Mouse (Mus musculus) naive thymus-derived CD4-positive, alpha-beta T cell, adult 2 months (primary cell): ENCODE data around the gene Ptpn11.
"Not testable (repeated sequence)": the region's sequence is repeated elsewhere in the genome, so short reads cannot be mapped to it uniquely, and the experiment has no call there.

Experiments used
- DNase-seq: peaks from one replicate; pipeline ENCODE4 v3.0.0-alpha.2; 2011; ENCODE audit warnings: low read depth

The Ptpn11 gene

GRCm38 (mm10) chr5:121190836-121191583, at the start of gene Ptpn11:
Gene Ptpn11 (minus strand): TSS chr5:121191397.
- peak; percentile 89 for DNase-seq

GRCm38 (mm10) chr5:121239846-121240245, 48.6 kb upstream of the Ptpn11 start:
- no peak for DNase-seq

- DNase-seq = no peak
Observed at GRCm38 (mm10) chr5:121238208-121238607, 47.0 kb upstream of the Ptpn11 start.

DNA sequence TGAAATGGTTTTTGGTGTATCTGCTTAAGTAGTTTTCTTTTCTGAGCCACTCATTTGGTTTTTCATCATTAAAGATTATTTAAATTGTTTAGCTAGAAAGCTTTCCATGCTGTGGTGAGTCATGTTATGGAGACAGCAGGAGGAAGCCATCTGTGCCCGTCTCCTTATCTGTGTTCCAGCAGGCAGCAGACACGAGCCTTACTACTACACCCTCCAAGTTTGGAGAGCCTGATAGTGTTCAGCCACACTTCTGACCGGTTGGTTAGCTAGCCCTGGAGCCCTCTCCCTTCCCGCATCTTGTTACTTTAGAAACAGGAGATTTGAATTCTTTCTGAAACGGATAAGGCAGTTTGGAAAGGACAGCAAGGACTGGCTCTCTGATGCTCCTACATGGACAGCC, 45.0 kb upstream of the Ptpn11 start:
- DNase-seq = no peak

DNA sequence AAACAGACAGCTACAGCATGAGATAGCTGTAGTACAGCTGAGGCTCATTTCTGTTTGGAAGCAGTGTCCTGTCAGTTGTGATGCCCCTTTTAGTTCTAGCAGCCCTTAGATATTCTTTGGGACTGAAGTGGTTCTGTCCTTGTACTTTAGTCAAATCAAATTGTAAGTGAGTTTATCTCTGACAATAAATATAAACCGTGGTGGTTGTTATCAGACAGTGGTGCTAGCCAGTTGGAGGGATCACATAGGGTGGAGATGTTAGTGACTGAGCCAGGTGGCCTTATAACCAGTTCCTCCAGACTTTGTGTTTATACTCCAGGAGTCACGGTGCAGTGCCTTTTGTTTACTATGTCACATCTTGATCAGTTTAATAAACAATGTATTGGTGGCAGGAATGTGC, 42.5 kb upstream of the Ptpn11 start:
- DNase-seq = no peak

DNA sequence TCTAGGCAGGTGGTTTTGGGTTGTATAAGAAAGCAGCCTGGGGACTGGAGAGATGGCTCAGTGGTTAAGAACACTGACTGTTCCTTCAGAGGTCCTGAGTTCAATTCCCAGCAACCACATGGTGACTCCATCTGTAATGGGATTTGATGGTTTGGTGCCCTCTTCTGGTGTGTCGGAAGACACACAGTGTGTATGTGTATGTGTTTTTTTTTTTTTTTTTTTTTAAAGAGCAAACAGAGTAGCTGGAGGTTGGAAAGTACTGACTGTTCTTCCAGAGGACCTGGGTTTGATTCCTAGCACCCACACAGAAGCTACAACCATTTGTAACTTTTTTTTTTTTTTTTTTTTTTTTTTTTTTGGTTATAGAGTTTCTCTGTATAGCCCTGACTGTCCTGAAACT, 41.6 kb upstream of the Ptpn11 start:
- DNase-seq = no peak

GRCm38 (mm10) chr5:121230811-121231210, 39.6 kb upstream of the Ptpn11 start:
- no peak for DNase-seq

DNA sequence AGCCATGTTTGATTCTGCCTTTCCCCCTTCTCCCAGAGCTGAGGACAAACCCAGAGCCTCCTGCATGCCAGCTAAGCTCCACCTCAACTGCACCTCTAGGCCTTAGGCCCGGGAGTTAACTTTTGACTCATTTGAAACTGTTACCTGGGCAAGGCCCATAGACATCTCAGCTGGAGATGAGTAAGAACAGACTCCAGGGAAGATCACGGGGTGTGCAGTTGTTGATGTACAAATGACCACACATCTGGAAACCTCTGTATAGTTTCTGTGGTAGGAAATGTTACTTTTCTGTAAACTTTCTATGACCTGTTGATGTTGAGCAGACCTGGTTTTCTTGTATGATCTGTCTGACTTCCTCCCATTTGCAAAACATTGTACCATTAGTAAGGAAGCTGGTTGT, 38.0 kb upstream of the Ptpn11 start:
- no peak for DNase-seq

DNA sequence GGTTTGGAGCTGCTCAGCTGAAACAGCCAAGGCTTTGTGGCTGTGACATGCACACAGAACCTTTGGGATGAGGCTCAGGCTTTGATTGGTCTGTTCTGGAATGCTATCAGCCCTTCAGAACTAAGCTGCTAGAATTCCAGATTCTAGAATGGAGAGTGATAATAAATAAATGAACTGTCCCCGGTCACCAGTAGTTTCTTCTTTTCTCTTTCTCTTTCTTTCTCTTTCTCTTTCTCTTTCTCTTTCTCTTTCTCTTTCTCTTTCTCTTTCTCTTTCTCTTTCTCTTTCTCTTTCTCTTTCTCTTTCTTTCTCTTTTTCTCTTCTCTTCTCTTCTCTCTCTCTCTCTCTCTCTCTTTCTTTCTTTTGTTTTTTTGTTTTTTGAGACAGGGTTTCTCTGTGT, 36.1 kb upstream of the Ptpn11 start:
- DNase-seq = not testable (repeated sequence)

- no peak for DNase-seq
Observed at GRCm38 (mm10) chr5:121226845-121227244, 35.6 kb upstream of the Ptpn11 start.

GRCm38 (mm10) chr5:121226406-121226805, 35.2 kb upstream of the Ptpn11 start:
- DNase-seq = no peak

DNA sequence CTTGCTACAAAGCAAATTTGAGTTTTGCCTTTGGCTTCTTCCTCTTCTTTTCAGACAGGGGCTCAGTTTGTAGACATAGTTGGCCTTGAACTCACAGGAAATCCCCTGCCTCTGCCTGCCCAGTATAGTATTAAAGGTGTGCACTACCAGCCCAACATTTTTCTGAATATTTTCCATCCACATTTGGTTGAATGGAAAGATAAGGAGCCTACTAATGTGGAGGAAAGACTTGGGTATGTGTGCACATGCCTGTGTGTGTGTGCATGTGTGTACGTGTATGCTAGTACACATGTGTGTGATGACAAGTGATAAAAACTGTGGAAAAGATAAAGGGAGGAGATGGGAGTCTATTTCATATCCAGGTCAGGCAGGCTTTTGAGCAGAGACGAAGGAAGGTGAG, 34.7 kb upstream of the Ptpn11 start:
- no peak for DNase-seq

DNA sequence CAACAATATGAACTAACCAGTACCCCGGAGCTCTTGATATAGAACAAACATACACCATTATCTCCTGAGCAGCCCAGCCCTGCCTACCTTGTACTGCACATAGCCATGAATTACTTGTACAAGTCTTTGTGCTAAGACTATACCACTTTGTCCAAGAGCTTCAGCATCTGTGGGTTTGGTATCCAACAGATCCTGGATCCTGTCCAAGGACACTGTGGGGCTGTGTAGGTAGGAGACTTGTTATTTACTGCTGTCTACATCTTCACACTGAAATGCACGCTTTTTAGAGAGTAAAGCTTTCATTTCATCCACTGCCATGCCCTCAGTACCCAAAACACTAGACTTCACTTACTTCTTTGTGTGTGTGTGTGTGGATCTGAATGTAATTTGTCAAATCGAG, 33.7 kb upstream of the Ptpn11 start:
- DNase-seq = no peak

- not testable (repeated sequence) for DNase-seq
Observed at GRCm38 (mm10) chr5:121224020-121224419, 32.8 kb upstream of the Ptpn11 start.

DNA sequence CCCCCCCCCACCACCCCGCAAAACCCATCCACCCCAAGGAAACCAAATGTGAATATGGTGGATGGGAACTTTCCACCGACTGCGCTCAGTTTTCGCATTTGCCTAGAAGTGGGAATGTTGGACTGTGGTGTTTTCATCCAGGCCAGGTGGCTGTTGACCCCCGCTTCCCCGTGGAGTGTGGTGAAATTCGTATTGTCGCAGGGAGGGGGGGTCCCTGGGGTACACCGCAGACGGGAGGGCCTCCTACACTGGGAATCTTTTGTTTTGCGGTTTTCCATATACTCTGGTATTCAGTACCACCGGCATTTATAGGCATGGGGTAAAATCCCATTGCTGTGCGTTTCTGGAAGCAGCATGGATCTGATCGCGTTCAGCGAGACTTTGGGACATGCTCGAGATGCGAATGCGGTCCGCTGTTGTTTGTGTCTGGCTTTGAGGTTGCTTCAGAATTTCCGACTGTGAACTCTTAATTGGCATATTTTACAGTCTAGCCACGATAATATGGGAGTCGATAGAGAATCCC, 30.2 kb upstream of the Ptpn11 start:
- DNase-seq = no peak

DNA sequence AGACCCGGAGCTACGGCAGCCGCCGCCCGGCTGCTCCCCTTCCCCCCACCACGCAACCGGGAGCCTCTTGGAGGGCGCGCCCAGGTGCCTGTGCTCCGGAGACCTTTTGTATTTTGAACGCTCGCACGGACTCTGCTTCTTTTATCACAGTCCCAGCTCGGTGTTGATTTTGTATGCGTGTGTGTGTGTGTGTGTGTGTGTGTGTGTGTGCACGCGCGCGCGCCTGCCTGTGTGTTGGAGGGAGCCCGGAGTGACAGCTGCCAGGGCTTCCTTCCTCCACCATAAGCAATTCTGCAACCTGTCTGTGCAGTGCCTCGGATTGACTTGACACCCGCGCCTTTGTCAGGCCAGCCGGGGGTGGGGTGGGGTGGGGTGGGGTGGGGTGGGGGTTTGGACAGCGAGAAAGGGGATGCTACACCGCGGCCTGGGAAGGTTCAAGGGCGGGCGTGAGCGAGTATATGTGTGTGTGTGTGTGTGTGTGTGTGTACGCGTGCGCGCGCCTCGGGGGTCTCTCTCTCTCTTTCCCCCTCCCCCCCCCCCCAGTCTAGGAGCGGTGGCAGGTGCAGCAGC, 29.6 kb upstream of the Ptpn11 start:
- peak; percentile 68 for DNase-seq

DNA sequence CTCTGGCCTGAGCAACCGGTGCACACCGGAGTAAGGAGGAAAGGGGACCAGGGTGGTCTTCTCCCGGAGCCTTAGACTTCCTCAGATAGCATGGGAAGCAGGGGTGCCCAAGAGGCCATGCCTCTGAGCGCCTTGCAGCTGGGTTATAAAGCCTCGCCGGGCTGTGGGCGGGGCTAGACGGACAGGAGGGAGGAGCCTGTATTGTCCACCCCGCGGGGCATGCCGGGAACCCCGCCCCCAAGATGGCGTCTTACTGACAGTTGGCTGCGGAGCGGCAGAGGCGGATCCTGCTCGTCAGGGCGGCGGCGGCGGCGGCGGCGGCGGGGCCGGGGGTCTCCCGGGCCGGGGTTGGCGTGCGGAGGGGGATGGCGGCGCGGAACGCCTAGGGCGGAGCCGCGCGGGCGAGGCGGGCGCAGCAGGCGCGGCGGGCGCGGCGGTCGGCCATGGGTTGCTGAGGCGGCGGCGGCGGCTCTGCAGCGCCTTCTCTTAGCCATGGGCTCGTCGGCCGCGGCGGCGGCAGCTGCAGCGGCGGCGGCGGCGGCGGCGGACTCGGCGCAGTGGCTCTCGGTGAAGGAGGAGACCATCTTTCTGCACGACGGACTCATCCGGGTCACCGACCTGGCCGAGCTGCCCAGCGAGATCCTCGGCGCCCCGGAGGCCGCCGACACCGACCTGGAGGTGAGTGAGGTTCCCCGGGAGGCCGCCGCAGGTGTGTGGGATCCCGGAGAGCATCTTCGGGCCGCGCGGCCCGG, 29.0 kb upstream of the Ptpn11 start, which contains the start of gene Hectd4:
Gene Hectd4, plus strand, starts transcription at position 240 of the 752 bp plus-strand sequence.
- DNase-seq = peak; percentile 97

DNA sequence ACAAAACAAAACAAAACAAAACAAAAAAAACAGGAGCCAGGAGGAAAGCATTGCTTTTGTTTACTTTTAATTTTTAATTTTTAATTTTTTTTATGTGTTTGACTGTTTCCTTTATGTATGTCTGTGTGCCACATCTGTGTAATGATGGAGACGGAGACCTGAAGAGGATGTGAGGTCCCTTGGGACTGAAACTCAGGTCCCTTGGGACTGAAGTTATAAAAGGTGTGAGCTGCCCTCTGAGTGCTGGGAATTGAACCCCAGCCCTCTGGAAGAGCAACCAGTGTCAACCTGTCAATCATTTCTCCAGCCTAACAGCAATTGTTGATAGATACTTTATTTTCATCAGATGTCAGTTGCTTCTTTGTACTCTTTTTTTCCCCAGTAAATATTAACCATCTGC, 28.0 kb upstream of the Ptpn11 start:
- no peak for DNase-seq

DNA sequence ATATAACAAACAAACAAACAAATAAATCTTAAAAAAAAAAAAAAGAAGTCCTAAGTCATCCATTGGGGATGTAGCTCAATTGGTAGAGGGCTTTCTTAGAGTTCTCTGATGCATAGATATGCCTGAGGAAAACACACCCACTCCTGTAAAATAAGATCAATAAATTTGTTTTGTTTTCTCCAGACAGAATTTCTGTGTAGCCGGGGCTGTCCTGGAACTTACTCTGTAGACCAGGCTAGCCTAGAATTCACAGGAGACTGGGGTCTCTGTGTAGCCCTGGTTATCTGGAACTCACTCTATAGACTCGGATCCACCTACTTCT, 26.1 kb upstream of the Ptpn11 start:
- DNase-seq = no peak

DNA sequence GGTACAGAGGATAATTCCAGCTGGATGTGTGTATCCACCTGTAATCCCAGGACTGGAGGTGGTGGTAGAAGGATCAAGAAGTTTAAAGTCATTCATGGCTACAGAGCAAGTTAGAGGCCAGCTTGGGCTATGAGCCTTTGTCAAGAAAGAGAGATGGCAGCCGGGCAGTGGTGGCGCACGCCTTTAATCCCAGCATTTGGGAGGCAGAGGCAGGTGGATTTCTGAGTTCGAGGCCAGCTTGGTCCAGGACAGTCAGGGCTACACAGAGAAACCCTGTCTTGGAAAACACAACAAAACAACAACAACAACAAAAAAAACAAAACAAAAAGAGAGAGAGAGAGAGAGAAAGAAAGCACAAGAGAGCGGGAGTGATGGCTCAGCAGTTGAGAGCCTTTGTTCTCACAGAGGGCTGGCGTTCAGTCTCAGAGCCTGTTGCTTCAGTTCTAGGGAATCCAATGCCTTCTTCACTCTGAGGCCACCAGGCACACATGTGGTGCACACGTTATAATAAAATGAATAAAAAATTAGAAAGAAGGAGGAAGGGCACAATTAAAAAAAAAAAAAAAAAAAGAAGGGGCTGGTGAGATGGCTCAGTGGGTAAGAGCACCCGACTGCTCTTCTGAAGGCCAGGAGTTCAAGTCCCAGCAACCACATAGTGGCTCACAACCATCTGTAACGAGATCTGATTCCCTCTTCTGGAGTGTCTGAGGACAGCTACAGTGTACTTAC, 25.6 kb upstream of the Ptpn11 start:
- DNase-seq = not testable (repeated sequence)

DNA sequence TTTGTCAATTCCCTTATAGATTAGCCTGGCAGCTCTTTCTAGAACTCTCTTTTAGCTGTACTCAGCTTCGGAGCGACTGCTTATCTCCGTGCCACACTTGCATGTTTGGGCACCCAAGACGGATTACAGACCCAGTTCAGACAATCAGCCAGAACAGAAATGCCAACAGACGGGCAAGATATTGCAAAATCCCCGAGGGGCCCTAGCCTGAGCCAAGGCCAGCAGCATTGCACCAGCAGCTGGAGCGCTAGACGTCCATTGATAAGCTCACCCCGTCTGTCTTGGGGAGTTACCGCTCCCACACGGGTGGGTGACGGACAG, 24.9 kb upstream of the Ptpn11 start:
- no peak for DNase-seq

- DNase-seq = peak; percentile 82
Observed at GRCm38 (mm10) chr5:121215380-121216125, 24.4 kb upstream of the Ptpn11 start.
